Mouse (Mus musculus): ENCODE results near the gene Tm4sf5.

- TF ChIP-seq CTCF (conservative IDR thresholded peaks at IDR 0.05; ENCODE audit: insufficient read depth, insufficient read length, low read depth, low read length) (no peak), POLR2A (IDR thresholded peaks at IDR 0.05; ENCODE audit: low read depth, low read length) (no peak)
Measured at GRCm38 (mm10) chr11:70532839-70533238, 27.8 kb downstream of the Tm4sf5 start, which contains the start of gene Gm40193.

Data from kidney, adult 2 months (tissue).